Mouse (Mus musculus) cortical plate, adult 2 months (tissue): ENCODE measurements around the gene Trhr2. TPM values are rescaled to one million over a fixed set of nuclear protein-coding genes. Genes with fewer than 3 reads are reported as not detected.

Source experiments
- H3K27ac ChIP-seq: fragments of 200-500 bp; 2 replicates; pipeline ENCODE4 v1.5.1; 2012; ENCODE audit warnings: low read length, control low read depth, inconsistent platforms; ENCODE audit not compliant: insufficient read depth
- H3K4me1 ChIP-seq: fragments of 200-500 bp; 2 replicates; pipeline ENCODE4 v1.6.1; 2011; ENCODE audit warnings: low read length; ENCODE audit not compliant: control insufficient read depth, insufficient read depth
- H3K4me3 ChIP-seq: fragments of 200-500 bp; 2 replicates; pipeline ENCODE4 v1.5.1; 2011; ENCODE audit warnings: mild to moderate bottlenecking, low read length, control low read depth; ENCODE audit not compliant: insufficient read depth
- CTCF ChIP-seq: fragments of 200-500 bp; IDR thresholded peaks from 2 replicates; pipeline ENCODE4 v1.5.1; 2011; ENCODE audit warnings: mild to moderate bottlenecking, control low read depth, low read length; ENCODE audit not compliant: insufficient read depth; ENCODE audit errors: extremely low read depth
- POLR2A ChIP-seq: fragments of 200-500 bp; IDR thresholded peaks from 2 replicates; pipeline ENCODE4 v1.6.1; 2011; ENCODE audit warnings: mild to moderate bottlenecking, low read length, control low read depth; ENCODE audit not compliant: insufficient read depth; ENCODE audit errors: extremely low read depth
- polyA plus RNA-seq: library from polyadenylated mRNA; depleted of rRNA; stranded (reverse); fragments of >200 nt; gene quantifications from 2 replicates; pipeline ENCODE4 v1.2.3, GENCODE M21; 2012; rRNA removed

The Trhr2 gene
- 4.0 and 5.5 TPM in 2 replicates for polyA plus RNA-seq

GRCm38 (mm10) chr8:122360696-122361416 lies at the start of gene Trhr2:
Trhr2 (minus strand) TSS chr8:122360746.
- Histone ChIP-seq H3K4me3 (no peak within 1 kb of the TSS), H3K27ac (no peak within 1 kb of the TSS), H3K4me1 (peaks cover 3% of the 10 kb centered on the region)
- TF ChIP-seq CTCF, result no peak
- no peak for TF ChIP-seq POLR2A

- TF ChIP-seq POLR2A (no peak), CTCF (no peak)
- Histone ChIP-seq H3K27ac (no peak overlapping the region), H3K4me3 (no peak overlapping the region), H3K4me1 (no peaks in the 10 kb centered on the region; the same call in 1 of the 2 replicates)
These were observed 47.1 kb upstream of the Trhr2 start for GRCm38 (mm10) chr8:122407678-122408077.

GRCm38 (mm10) chr8:122405146-122405805 lies 44.7 kb upstream of the Trhr2 start:
- no peaks in the 10 kb centered on the region; the same call in 1 of the 2 replicates for H3K4me1 ChIP-seq
- no peak overlapping the region for H3K4me3 ChIP-seq
- TF ChIP-seq CTCF (no peak), POLR2A (no peak)
- no peak overlapping the region for H3K27ac ChIP-seq

- TF ChIP-seq CTCF (no peak), POLR2A (no peak)
- Histone ChIP-seq H3K4me1 (no peaks in the 10 kb centered on the region), H3K27ac (no peak overlapping the region), H3K4me3 (no peak overlapping the region)
These were observed 37.6 kb upstream of the Trhr2 start for GRCm38 (mm10) chr8:122398186-122398585.

GRCm38 (mm10) chr8:122395291-122395690 lies 34.7 kb upstream of the Trhr2 start:
- H3K4me1 ChIP-seq, result no peaks in the 10 kb centered on the region
- no peak overlapping the region for H3K27ac ChIP-seq
- no peak for TF ChIP-seq POLR2A
- no peak for TF ChIP-seq CTCF
- H3K4me3 ChIP-seq, result no peak overlapping the region

- Histone ChIP-seq H3K4me1 (no peaks in the 10 kb centered on the region), H3K27ac (no peak overlapping the region), H3K4me3 (no peak overlapping the region)
- TF ChIP-seq POLR2A, result no peak
- TF ChIP-seq CTCF, result no peak
These were observed 33.2 kb upstream of the Trhr2 start for GRCm38 (mm10) chr8:122393717-122394116.

GRCm38 (mm10) chr8:122390758-122391157 lies 30.2 kb upstream of the Trhr2 start:
- no peaks in the 10 kb centered on the region for H3K4me1 ChIP-seq
- H3K4me3 ChIP-seq, result no peak overlapping the region
- no peak overlapping the region for H3K27ac ChIP-seq
- TF ChIP-seq CTCF (no peak), POLR2A (no peak)

- TF ChIP-seq POLR2A (no peak), CTCF (no peak)
- H3K27ac ChIP-seq, result no peak overlapping the region
- H3K4me1 ChIP-seq, result no peaks in the 10 kb centered on the region
- H3K4me3 ChIP-seq, result no peak overlapping the region
These were observed 28.8 kb upstream of the Trhr2 start for GRCm38 (mm10) chr8:122389357-122389756.

- Histone ChIP-seq H3K4me1 (peaks cover 2% of the 10 kb centered on the region; the same call in 1 of the 2 replicates), H3K4me3 (no peak overlapping the region), H3K27ac (no peak overlapping the region)
- no peak for TF ChIP-seq POLR2A
These were observed 22.5 kb upstream of the Trhr2 start for GRCm38 (mm10) chr8:122383039-122383438.

- TF ChIP-seq POLR2A, result peak; percentile 87
- no peak for TF ChIP-seq CTCF
- Histone ChIP-seq H3K4me3 (peak within 1 kb of the TSS; percentile 64), H3K4me1 (peaks cover 2% of the 10 kb centered on the region; the same call in 1 of the 2 replicates), H3K27ac (peak within 1 kb of the TSS; percentile 70; the same call in 1 of the 2 replicates)
These were observed 16.1 kb upstream of the Trhr2 start, which contains the start of gene Zc3h18 for GRCm38 (mm10) chr8:122376365-122377231. Zc3h18 (plus strand) TSS chr8:122376609.
